Mouse (Mus musculus) colon, adult 2 months (tissue): ENCODE results near the gene Entr1. TPM values are rescaled to one million over a fixed set of nuclear protein-coding genes. Genes with fewer than 3 reads are reported as not detected.

Source experiments
- polyA plus RNA-seq: library from polyadenylated mRNA; depleted of rRNA; stranded (reverse); fragments of >200 nt; gene quantifications from 2 replicates; pipeline ENCODE4 v1.2.3, GENCODE M21; 2012; rRNA removed

Entr1 gene
- 68.7 and 77.9 TPM in 2 replicates for polyA plus RNA-seq

GRCm38 (mm10) chr2:26389154-26389690 is at the start of gene Entr1, which contains the start of gene Pmpca:
Gene Entr1, minus strand, starts transcription at chr2:26389316.
Gene Pmpca, plus strand, starts transcription at chr2:26389339.

GRCm38 (mm10) chr2:26408515-26409356 is 19.6 kb upstream of the Entr1 start, which contains the start of gene Inpp5e:
Gene Inpp5e, minus strand, starts transcription at chr2:26409203.

GRCm38 (mm10) chr2:26380131-26380771 is 8.9 kb downstream of the Entr1 start, which contains the start of gene Snapc4:
Gene Snapc4, minus strand, starts transcription at chr2:26380653.

GRCm38 (mm10) chr2:26360772-26361171 is 28.3 kb downstream of the Entr1 start, which contains the start of gene Card9:
Gene Card9, minus strand, starts transcription at chr2:26360918.

GRCm38 (mm10) chr2:26351358-26352290 is 37.5 kb downstream of the Entr1 start, which contains the start of gene Dnlz:
Gene Dnlz, minus strand, starts transcription at chr2:26352110.

Other genes with a start within 250 kb of the Entr1 start
- gene Lhx3, start 181.0 kb downstream of the Entr1 start, polyA plus RNA-seq: 0.05 and 0.22 TPM in 2 replicates
- gene Qsox2, start 151.8 kb downstream of the Entr1 start, polyA plus RNA-seq: 24.2 and 25.1 TPM in 2 replicates
- 0.35 and 0.47 TPM in 2 replicates for gene Ccdc187, start 94.8 kb downstream of the Entr1 start, polyA plus RNA-seq
- 21.9 and 25.6 TPM in 2 replicates for gene Gpsm1, start 73.8 kb downstream of the Entr1 start, polyA plus RNA-seq
- 19.7 and 32.2 TPM in 2 replicates for gene Dnlz, start 37.2 kb downstream of the Entr1 start, polyA plus RNA-seq
- 3.8 and 3.9 TPM in 2 replicates for gene Card9, start 28.4 kb downstream of the Entr1 start, polyA plus RNA-seq
- gene Snapc4, start 8.7 kb downstream of the Entr1 start, polyA plus RNA-seq: 27.1 and 27.9 TPM in 2 replicates
- 25.1 and 27.1 TPM in 2 replicates for gene Pmpca, start within 50 bp of the Entr1 start, polyA plus RNA-seq
- gene Inpp5e, start 19.9 kb upstream of the Entr1 start, polyA plus RNA-seq: 22.3 and 24.9 TPM in 2 replicates
- 95.3 and 112 TPM in 2 replicates for gene Sec16a, start 55.9 kb upstream of the Entr1 start, polyA plus RNA-seq
- gene Notch1, start 127.3 kb upstream of the Entr1 start, polyA plus RNA-seq: 31.2 and 38.9 TPM in 2 replicates
- 112 TPM in 2 replicates for gene Egfl7, start 190.7 kb upstream of the Entr1 start, polyA plus RNA-seq
- not detected in 2 replicates for gene Gm20532, start 197.3 kb upstream of the Entr1 start, polyA plus RNA-seq
- gene Agpat2, start 215.1 kb upstream of the Entr1 start, polyA plus RNA-seq: 178 and 189 TPM in 2 replicates
- 19.7 and 24.7 TPM in 2 replicates for gene Fam69b, start 239.1 kb upstream of the Entr1 start, polyA plus RNA-seq